Mouse (Mus musculus) embryonic fibroblast, embryonic 13.5 days (primary cell): ENCODE results near the gene Gm5431. TPM values are rescaled to one million over a fixed set of nuclear protein-coding genes. Genes with fewer than 3 reads are reported as not detected.
A peak's percentile ranks its signal among the peaks of the same experiment; 100 is the strongest.
"Not testable (repeated sequence)": the region's sequence is repeated elsewhere in the genome, so short reads cannot be mapped to it uniquely, and the experiment has no call there.

Source experiments
- H3K27ac ChIP-seq: 2 replicates; pipeline ENCODE4 v1.5.1; 2012; ENCODE audit warnings: low read length, control low read depth, inconsistent platforms; ENCODE audit not compliant: insufficient read depth
- H3K4me1 ChIP-seq: 2 replicates; pipeline ENCODE4 v1.6.1; 2011; ENCODE audit warnings: low read length; ENCODE audit not compliant: control insufficient read depth, insufficient read depth
- H3K4me3 ChIP-seq: 2 replicates; pipeline ENCODE4 v1.5.1; 2011; ENCODE audit warnings: mild to moderate bottlenecking, control low read depth, low read length; ENCODE audit not compliant: insufficient read depth
- CTCF ChIP-seq: IDR thresholded peaks from 2 replicates; pipeline ENCODE4 v1.5.1; 2011; ENCODE audit warnings: mild to moderate bottlenecking, control low read depth, low read length, moderate library complexity, borderline replicate concordance; ENCODE audit not compliant: insufficient read depth
- POLR2A ChIP-seq: IDR thresholded peaks from 2 replicates; pipeline ENCODE4 v1.6.1; 2011; ENCODE audit warnings: low read depth, mild to moderate bottlenecking, control low read depth, low read length, moderate library complexity
- polyA plus RNA-seq: library from polyadenylated mRNA; stranded (reverse); fragments of >200 nt; gene quantifications from 2 replicates; pipeline ENCODE4 v1.2.4, GENCODE M21; 2011; ENCODE audit warnings: low read depth; ENCODE audit not compliant: missing spikeins, insufficient read length

The Gm5431 gene
- polyA plus RNA-seq, 1 experiment = not detected

DNA sequence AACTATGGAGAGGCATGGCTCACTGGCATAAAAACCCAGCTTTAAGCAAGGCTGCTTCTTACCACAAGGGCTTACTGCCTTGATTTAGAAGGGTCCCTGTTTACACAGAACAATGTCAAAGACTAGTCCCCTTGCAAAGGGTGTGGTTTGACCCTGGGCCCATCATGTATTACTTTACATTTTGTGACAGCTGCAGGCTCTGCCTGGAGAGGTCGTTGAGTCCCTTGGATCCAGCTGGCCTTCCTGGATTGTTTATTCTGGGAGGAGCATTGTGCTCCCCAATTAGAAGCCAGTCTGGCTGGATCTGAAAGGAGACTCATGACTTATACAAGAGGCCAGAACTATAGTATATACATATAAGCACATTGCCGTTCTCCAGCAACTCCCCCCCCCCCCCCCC is 51.8 kb downstream of the Gm5431 start:
- Histone ChIP-seq H3K4me1 (0 out of 2 replicates have a peak, but pooled peaks cover 2% of the 10 kb centered on the region), H3K4me3 (no peak overlapping the region), H3K27ac (no peak overlapping the region)
- no peak for TF ChIP-seq CTCF
- TF ChIP-seq POLR2A = no peak

DNA sequence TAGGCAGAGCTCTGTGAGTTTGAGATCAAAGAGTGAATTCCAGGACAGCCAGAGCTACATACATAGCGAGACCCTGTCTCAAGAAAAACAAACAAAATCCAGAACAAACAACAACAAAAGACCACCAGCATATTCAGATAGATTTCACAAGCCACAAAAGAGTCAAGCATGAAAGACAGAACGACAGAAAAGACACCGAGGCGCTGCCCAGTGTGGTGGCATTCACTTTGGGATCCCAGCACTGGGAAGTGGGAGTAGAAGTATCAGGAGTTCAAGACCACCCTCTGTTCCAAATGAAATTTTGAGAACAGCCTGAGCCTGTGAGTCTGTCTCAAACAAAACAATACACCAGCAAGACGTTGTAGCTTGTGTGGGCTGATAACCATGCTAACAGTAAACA is 55.1 kb downstream of the Gm5431 start:
- TF ChIP-seq POLR2A = no peak
- TF ChIP-seq CTCF = no peak
- H3K4me3 ChIP-seq = no peak overlapping the region
- 0 out of 2 replicates have a peak, but pooled peaks cover 5% of the 10 kb centered on the region for H3K4me1 ChIP-seq
- H3K27ac ChIP-seq = no peak overlapping the region

DNA sequence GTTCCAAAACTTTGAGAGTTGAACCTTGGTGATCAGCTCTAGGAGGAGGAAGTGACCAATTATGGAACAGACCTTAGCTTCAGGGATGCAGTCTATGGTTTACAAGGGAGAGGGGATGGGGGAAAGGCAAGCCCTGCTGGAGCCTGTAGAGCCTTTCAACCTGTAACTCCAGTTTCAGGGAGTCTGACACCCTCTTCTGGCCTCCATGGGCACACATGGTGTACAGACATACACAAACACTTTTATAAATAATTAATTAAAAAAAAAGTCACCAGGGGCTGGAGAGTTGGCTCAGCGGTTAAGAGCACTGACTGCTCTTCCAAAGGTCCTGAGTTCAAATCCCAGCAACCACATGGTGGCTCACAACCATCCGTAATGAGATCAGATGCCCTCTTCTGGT is 55.7 kb downstream of the Gm5431 start:
- not testable (repeated sequence) for H3K4me3 ChIP-seq, H3K27ac ChIP-seq, H3K4me1 ChIP-seq

DNA sequence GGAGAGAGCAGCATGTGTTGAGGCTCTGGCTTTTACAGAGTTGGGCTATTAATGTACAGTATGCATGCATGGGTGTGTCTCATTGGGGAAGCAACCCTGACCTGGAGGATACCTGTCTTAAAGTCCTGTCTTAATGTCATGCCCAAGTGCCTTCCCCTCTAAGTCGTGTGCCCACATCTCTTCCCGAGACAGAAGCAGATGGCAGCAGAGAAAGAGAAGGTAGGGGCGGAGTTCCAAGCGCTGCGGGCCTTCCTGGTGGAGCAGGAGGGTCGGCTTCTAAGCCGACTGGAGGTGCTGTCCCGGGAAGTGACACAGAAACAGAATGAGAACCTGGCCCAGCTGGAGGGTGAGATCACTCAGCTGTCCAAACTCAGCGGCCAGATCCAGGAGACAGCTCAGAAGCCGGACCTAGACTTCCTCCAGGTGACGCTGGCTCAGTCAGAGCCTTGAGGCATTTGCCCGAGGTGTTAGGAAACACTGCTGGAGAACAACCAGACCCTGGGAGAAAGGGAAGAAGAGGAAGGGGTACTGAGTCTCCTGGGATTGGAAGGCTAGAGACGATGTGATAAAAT is 56.7 kb downstream of the Gm5431 start:
- H3K4me3 ChIP-seq = no peak overlapping the region
- TF ChIP-seq POLR2A (no peak), CTCF (no peak)

DNA sequence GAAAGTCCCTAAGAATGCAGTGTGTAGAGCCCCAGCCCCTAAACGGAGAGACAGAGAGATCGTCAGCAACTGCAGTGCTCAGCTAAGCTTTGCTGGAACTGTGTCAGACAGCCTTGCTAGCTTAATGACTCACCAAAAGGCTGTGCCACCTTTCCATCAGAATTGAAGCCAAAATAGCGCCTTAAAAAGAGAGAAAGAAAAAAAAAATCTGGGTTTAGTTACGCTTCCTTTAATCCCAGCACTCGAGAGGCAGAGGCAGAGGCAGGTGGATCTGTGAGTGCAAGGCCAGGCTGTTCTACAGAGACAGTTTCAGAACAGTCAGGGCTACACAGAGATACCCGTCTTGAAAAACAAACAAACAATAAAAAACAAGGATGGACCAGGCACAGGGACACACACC is 57.7 kb downstream of the Gm5431 start:
- TF ChIP-seq POLR2A (no peak), CTCF (no peak)
- 0 out of 2 replicates have a peak, but pooled peaks cover 5% of the 10 kb centered on the region for H3K4me1 ChIP-seq
- H3K27ac ChIP-seq = no peak overlapping the region
- H3K4me3 ChIP-seq = no peak overlapping the region

More for the DNA sequence above, 56.7 kb downstream of the Gm5431 start:
- Histone ChIP-seq H3K4me1 (0 out of 2 replicates have a peak, but pooled peaks cover 5% of the 10 kb centered on the region), H3K27ac (no peak overlapping the region)

DNA sequence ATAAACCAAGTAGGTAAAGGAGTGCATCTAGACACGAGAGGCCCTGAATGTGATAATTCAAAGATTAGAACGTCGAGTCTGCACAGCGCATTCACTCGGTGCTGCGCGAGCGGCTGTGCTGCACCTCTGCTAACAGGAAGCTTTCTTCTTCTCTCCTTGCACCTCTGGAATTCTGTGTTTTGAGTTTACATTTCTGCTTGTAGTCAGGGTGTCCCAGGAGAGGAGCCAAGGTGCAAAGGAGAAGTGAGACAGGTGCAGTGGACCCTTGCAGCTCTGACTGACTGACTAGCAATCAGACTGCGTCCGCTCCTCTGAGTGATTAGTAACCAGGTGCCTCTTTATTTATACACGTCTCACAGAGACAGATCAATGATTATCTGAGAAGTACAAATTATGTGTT is 58.8 kb downstream of the Gm5431 start:
- H3K27ac ChIP-seq = no peak overlapping the region
- 0 out of 2 replicates have a peak, but pooled peaks cover 5% of the 10 kb centered on the region for H3K4me1 ChIP-seq
- TF ChIP-seq POLR2A (no peak), CTCF (no peak)
- H3K4me3 ChIP-seq = no peak overlapping the region

DNA sequence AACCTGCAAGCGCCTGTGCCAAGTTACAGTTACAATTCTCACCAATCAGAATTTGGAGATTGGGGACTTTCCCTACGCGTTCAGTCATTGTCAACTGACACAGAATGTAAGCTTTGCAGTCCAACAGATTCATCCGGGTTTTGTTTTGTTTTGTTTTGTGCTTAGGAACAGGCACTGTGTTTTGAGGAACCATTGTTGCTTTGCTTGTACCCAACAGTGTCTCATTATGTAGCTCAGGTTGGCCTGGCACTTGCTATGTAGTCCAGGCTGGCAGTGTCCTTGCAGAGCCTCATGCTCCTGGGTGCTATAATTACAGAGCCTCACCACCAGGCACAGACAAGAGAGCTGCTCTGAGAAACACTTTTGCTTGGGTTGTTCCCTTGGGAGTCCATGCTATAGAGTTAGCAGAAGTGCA is 59.6 kb downstream of the Gm5431 start:
- Histone ChIP-seq H3K4me1 (0 out of 2 replicates have a peak, but pooled peaks cover 5% of the 10 kb centered on the region), H3K27ac (no peak overlapping the region), H3K4me3 (no peak overlapping the region)
- TF ChIP-seq POLR2A = no peak
- TF ChIP-seq CTCF = no peak

DNA sequence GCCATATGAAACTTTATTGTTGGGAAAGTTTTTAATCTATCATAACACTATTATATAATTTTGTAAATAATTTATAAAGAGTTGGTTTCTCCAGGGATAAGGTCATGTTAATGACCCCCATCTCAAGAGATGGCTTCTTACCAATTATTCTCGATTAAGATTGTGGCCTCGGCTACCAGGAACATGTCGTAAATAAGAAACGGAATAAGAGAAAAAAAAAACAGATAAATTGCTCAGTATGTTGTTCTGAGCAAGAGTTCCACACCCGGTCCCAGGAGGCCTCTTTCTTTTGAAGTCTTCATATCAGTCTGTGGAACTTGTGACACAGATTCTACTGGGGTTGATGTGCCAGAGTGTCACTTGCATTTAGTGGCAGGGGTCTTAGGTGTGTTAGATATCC is 60.8 kb downstream of the Gm5431 start:
- Histone ChIP-seq H3K4me1 (0 out of 2 replicates have a peak, but pooled peaks cover 5% of the 10 kb centered on the region), H3K27ac (no peak overlapping the region), H3K4me3 (no peak overlapping the region)
- TF ChIP-seq POLR2A (no peak), CTCF (no peak)

DNA sequence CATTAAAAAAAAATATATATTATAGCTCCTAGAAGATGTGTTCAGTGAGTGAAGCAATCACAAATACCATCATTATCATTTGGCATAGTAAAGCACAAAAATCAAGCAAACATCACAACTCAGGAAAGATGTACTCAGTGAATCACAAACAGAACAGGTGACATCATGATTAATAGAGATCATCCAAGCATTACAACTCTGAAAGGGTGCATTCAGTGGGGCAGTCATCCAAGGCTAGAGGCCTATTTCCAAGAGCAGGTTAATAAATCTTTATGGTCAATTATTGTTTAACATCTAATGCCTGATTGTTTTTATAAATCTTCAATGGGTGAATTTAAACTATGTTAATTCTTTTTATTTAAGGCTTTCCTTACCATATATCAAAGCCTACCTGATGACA is 61.2 kb downstream of the Gm5431 start:
- no peak overlapping the region for H3K27ac ChIP-seq
- no peak for TF ChIP-seq CTCF
- no peak for TF ChIP-seq POLR2A
- H3K4me1 ChIP-seq = 0 out of 2 replicates have a peak, but pooled peaks cover 5% of the 10 kb centered on the region
- no peak overlapping the region for H3K4me3 ChIP-seq

DNA sequence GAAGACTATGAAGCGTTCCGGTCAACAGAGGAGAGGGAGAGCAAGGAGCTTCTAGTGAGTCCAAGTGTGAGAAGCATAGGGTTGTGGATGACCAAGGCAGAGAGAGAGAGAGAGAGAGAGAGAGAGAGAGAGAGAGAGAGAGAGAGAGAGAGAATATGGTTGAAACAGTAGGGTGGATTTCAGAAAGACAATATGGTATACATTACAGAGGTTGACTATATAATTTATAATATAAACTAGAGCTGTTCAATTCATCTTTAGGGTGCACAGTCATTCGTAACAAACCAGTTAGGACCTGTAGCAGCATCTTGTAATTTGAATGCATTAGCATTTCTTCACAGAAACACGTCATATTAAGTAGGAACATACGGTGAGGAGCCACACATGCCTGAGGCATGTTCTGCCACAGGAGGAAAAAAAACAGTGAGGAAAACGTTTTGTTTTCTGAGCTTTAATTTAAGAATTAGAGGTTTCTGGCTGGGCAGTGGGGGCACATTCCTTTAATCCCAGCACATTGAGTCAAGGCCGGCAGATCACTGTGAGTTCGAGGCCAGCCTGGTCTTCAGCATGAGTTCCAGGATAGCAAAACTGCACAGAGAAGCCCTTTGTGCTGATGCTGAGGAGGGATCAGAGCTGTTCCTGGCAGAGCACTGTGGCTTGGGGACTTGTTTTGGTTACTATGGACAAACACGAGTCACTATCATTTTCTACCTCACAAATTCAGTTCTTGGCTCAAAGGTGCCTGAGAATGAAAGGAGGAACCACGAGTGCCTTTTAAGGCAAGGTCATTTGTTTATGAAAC is 62.9 kb downstream of the Gm5431 start:
- TF ChIP-seq POLR2A (no peak), CTCF (no peak)
- peak overlapping the region; percentile 67 for H3K27ac ChIP-seq
- H3K4me3 ChIP-seq = peak overlapping the region; percentile 65; the same call in 1 of the 2 replicates
- H3K4me1 ChIP-seq = peaks cover 3% of the 10 kb centered on the region; the same call in 1 of the 2 replicates
